Comparison of ENCODE assay signal across 36 mouse cellular contexts in genomic region chr7:90325166-90325565, GRCm38 (mm10). TPM values are rescaled to one million over a fixed set of nuclear protein-coding genes. Genes with fewer than 3 reads are reported as not detected.
"Had no signal": no experiment of that assay in that cellular context is flagged by ENCODE, and none has a peak within 500 bp of the region (broad histone marks: within the 10 kb centered on the region; RNA-seq: fewer than 3 reads in every experiment).

No protein-coding gene starts in this region.

- H3K27ac ChIP-seq: embryonic facial prominence, embryonic 10.5 days; embryonic facial prominence, embryonic 12.5 days; embryonic facial prominence, embryonic 13.5 days; embryonic facial prominence, embryonic 15.5 days; forebrain, embryonic 10.5 days; forebrain, embryonic 12.5 days; forebrain, embryonic 13.5 days; forebrain, embryonic 15.5 days; gastrocnemius, adult 2 months; heart, adult 2 months; heart, embryonic 10.5 days had no signal

- DNase-seq: cerebellum, adult 9-11 months; cerebellum, postnatal 10 days; cerebellum, postnatal 14 days; cerebellum, postnatal 25 days; cerebellum, postnatal 36 days; embryo, embryonic 11 days; forebrain, postnatal 0 days; gastrocnemius, adult 2 months; gastrocnemius, postnatal 10 days; gastrocnemius, postnatal 14 days; gastrocnemius, postnatal 25 days; gastrocnemius, postnatal 36 days; heart, adult 11 months; heart, adult 18-20 months; heart, adult 2 months had no signal

- H3K4me3 ChIP-seq: embryonic facial prominence, embryonic 10.5 days; embryonic facial prominence, embryonic 12.5 days; embryonic facial prominence, embryonic 13.5 days; embryonic facial prominence, embryonic 15.5 days; erythroblast, embryonic 14.5 days; forebrain, embryonic 10.5 days; forebrain, embryonic 12.5 days; forebrain, embryonic 13.5 days; forebrain, embryonic 15.5 days; gastrocnemius, adult 2 months; heart, adult 2 months; heart, embryonic 10.5 days had no signal

- H3K4me2 ChIP-seq: embryonic facial prominence, embryonic 12.5 days; embryonic facial prominence, embryonic 13.5 days; embryonic facial prominence, embryonic 15.5 days; forebrain, embryonic 12.5 days; forebrain, embryonic 13.5 days; forebrain, embryonic 15.5 days had no signal

- H3K27me3 ChIP-seq: embryonic facial prominence, embryonic 12.5 days; embryonic facial prominence, embryonic 13.5 days; embryonic facial prominence, embryonic 15.5 days; forebrain, embryonic 12.5 days; forebrain, embryonic 13.5 days; forebrain, embryonic 15.5 days had no signal

- ATAC-seq: forebrain, embryonic 13.5 days; forebrain, embryonic 14.5 days; forebrain, embryonic 15.5 days; forebrain, embryonic 16.5 days; forebrain, postnatal 0 days had no signal

- H3K36me3 ChIP-seq: embryonic facial prominence, embryonic 10.5 days; embryonic facial prominence, embryonic 12.5 days; embryonic facial prominence, embryonic 13.5 days; embryonic facial prominence, embryonic 15.5 days; forebrain, embryonic 10.5 days; forebrain, embryonic 12.5 days; forebrain, embryonic 15.5 days; heart, embryonic 10.5 days had no signal

- H3K4me1 ChIP-seq: embryonic facial prominence, embryonic 10.5 days; embryonic facial prominence, embryonic 12.5 days; embryonic facial prominence, embryonic 13.5 days; embryonic facial prominence, embryonic 15.5 days; forebrain, embryonic 12.5 days; forebrain, embryonic 13.5 days; forebrain, embryonic 15.5 days; heart, embryonic 10.5 days had no signal

- H3K9ac ChIP-seq: embryonic facial prominence, embryonic 12.5 days; embryonic facial prominence, embryonic 13.5 days; embryonic facial prominence, embryonic 15.5 days; forebrain, embryonic 12.5 days; forebrain, embryonic 13.5 days; forebrain, embryonic 15.5 days; forebrain, postnatal 0 days had no signal

- H3K9me3 ChIP-seq: embryonic facial prominence, embryonic 10.5 days; embryonic facial prominence, embryonic 12.5 days; embryonic facial prominence, embryonic 13.5 days; embryonic facial prominence, embryonic 15.5 days; forebrain, embryonic 10.5 days; forebrain, embryonic 12.5 days; forebrain, embryonic 13.5 days; forebrain, embryonic 15.5 days; heart, embryonic 10.5 days had no signal

RNA-seq across cellular contexts. Expression of gene Sytl2, which starts 23.1 kb away (rescaled TPM):
- total RNA-seq: common myeloid progenitor, adult 5-6 weeks; granulocyte monocyte progenitor cell, adult 5-6 weeks had no signal

RNA-seq across cellular contexts. Expression of gene Ccdc83, which starts 59.6 kb away (rescaled TPM):
- total RNA-seq: common myeloid progenitor, adult 5-6 weeks; forebrain, postnatal 0 days; gastrocnemius, adult 18-20 months; gastrocnemius, adult 2 months; gastrocnemius, adult 8-10 months; gastrocnemius, postnatal 25 days; gastrocnemius, postnatal 36 days; granulocyte monocyte progenitor cell, adult 5-6 weeks; heart, adult 18-20 months; heart, adult 2 months had no signal
- polyA plus RNA-seq: cortical plate, adult 2 months; embryonic facial prominence, embryonic 10.5 days; embryonic facial prominence, embryonic 11.5 days; embryonic facial prominence, embryonic 12.5 days; embryonic facial prominence, embryonic 13.5 days; embryonic facial prominence, embryonic 14.5 days; erythroblast, embryonic 14.5 days; forebrain, embryonic 10.5 days; forebrain, embryonic 11.5 days; forebrain, embryonic 12.5 days; forebrain, embryonic 13.5 days; forebrain, embryonic 14.5 days; forebrain, embryonic 15.5 days; forebrain, embryonic 16.5 days; forebrain, postnatal 0 days; frontal cortex, adult 2 months had no signal
